Mouse (Mus musculus) natural killer cell, adult 2 months (primary cell): Measurements from ENCODE around the gene Uck2.

Experiments
- DNase-seq, 2 experiments: peaks; one replicate each; pipeline ENCODE4 v3.0.0; 2022; ENCODE audit warnings: low spot score in 2 of 2

Uck2 gene

DNA sequence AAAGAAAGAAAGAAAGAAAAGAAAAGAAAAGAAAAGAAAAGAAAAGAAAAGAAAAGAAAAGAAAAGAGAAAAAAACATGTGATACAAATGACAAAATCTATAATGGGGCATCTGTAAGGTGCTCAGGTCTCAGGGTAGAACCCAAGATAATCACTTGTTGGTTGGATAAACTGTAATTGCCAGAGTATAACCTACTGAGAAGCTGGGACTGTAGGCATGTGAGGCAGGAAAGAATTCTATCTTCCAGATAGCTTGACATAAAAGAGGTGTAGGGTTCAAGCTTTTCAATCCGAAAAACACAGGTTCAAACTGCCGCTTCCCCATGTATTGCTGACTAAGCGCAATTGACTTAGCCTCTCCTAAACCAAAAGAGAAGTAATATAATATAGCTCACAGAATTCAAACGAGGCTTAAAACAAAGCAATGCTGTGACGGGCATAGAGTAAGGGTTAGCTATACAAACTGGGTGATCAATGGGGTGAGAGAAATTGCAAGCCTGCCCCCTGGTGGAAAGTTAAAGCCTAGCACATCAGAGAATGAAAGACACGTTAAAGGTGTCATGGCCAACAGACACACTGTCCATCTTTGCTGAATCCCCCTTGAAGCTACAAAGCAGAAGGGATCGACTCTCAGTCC, 73.0 kb downstream of the Uck2 start:
- DNase-seq, result peak; percentile 30 to 62

DNA sequence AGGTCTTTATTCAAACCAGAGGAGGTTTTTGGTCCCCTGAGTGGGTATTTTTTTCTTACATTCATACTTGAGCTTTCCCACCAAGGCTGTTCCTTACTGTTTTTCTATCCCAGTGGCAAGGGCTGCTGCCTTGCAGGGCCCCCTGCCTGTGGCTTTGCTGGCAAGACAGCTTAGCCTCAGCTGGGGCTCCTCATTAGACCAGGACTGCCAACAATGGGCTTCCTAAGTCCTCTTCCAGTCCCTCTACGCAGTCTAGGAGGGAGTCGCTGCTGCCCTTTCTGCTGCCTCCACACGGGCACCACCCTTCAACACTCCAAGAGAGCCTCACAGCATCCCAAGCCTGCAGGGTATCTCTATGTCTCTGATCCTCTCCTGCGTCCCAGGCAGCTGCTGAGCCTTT, 76.3 kb downstream of the Uck2 start:
- no peak for DNase-seq

DNA sequence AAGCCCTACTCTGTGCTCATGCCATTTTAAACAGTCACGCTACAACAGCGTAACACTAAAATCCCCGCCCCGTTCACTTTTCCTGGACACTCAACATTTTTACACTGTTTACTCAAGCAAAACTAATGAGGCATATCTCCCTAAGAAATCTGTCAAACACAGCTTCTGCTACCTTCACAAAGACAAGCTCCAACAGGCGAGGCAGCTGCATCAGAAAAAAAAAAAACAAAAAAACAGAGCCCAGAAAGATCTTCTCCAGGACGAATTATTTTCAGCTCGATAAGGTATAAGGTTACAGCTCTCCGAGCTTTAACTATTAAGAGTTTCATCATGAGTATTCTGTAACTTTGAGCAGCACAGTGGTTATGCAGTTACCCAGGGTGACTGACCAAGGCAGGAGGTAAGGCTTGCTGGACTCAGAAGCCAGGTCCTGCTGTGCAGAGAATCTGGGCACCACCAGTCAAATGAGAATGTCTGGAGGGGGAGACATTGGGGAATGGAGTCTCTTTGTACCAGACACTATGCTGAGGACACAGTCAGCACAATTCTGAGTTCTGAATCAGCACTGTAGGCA, 79.9 kb downstream of the Uck2 start:
- no peak for DNase-seq

DNA sequence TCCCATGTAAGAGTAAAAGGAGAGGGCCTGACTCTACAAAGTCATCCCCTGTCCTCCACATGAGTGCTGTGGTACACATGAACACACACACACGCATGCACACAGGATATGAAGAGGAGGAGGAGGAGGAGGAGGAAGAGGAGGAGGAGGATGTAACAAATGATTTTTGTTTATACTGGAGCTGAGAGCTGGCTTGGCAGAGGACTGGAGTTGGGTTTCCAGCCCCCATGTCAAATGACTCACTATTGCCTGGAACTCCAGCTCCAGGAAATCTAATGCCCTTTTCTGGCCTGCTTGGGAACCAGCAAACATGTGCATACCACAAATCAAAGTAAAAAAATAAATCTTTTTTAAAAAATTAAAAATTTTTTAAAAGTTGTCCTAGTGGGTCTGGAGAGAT, 80.7 kb downstream of the Uck2 start:
- DNase-seq, result no peak

DNA sequence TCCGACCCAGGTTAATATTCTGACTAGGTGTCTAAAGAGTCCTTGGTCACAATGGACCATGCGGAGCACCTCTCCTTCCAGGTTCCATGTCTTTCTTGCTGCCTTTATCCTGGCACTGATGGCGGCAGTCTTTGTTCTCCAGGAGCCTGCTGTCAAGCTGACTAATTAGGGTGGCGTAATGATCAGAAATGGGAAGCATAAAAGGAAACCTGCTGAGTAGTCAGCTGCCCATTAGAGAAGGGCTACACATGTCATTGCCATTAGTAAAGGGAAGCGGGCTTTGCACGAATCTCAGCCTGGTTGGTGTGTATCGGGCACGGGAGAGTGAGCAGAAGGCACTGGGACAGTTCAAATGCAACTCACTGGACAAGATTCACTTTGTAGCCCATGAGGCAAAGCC, 90.4 kb downstream of the Uck2 start:
- DNase-seq, result no peak

DNA sequence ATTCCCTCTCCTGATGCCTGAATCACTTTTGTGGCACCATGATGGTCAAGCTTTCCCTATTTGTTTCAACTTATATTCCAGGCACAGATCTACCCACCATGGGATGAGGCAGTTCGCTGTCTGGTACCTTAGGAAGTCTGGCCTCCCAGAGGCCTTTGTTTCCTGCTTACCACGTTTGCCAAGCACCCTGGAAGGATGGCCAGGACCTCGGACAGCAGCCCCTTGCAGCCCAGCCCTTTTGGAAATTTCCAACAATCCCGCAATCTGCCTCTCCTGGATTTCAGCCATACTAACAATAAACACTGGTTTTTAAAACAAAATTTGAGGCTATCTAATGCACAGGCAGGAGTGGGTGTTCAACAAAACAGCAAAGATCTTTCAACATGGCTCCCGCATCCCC, 97.3 kb downstream of the Uck2 start:
- DNase-seq, result no peak

DNA sequence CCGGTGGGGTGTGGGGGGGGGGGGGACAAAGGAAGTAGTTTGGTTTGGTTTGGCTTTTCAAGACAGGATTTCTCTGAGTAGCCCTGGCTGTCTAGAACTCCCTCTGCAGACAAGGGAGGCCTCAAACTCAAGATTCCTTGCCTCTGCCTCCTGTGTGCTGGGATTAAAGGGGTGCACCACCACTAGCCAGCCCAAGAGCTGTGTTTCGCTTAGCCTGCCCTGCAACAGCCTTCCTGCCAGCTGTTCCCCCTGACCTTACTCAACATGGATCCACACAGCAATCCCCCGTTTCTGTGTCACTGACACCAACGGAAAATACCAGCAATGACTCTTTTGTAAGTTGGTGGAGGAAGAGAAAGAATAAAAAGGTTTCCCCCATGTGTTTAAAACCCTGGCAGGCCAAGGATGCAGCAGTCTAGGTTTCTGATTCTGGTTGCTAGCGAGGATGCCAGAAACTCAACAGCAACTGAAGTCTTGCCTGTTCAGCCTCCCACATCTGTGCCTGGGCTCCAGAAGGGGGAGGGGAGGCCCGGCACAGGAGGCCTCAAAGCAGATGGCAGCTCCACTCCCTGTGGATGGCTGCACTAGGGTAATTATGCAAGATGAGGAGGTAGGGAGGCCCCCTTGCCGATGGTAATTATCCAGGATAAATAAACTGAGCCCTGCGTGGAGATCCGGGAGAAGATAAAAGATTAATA, 103.1 kb downstream of the Uck2 start:
- no peak for DNase-seq
